Mouse (Mus musculus): ENCODE data around the gene Tmsb15b2. TPM values are rescaled to one million over a fixed set of nuclear protein-coding genes. Genes with fewer than 3 reads are reported as not detected.
"Not testable (repeated sequence)": the region's sequence is repeated elsewhere in the genome, so short reads cannot be mapped to it uniquely, and the experiment has no call there.

The Tmsb15b2 gene
- 32.3 and 59.5 TPM in 2 replicates for total RNA-seq (2014; rRNA removed)
- polyA plus RNA-seq (2015; fragmentation: Nextera tagmentation; extraction: Ambion mirVana): 69.2 and 73.2 TPM in 2 replicates

GRCm38 (mm10) chrX:136975397-136975796 is at the start of gene Tmsb15b2:
Gene Tmsb15b2 (minus strand): TSS chrX:136975497.
- not testable (repeated sequence) for H3K9me3 ChIP-seq (ENCODE audit: low read length); H3K9ac ChIP-seq (replicated peaks; ENCODE audit: low read length, poor library complexity, severe bottlenecking); H3K36me3 ChIP-seq (ENCODE audit: insufficient read depth, low read length); DNase-seq (ENCODE audit: low spot score); H3K27me3 ChIP-seq (ENCODE audit: insufficient read depth, low read length); H3K27ac ChIP-seq (ENCODE audit: low read depth, low read length); H3K4me1 ChIP-seq (ENCODE audit: insufficient read depth, low read length); ATAC-seq (ENCODE audit: low FRiP score)
- WGBS: 87% methylated on average over 6 of the region's 6 CpGs
- Histone ChIP-seq H3K4me2 (ENCODE audit: low read depth, low read length, poor library complexity, severe bottlenecking) (peak within 1 kb of the TSS; percentile 50), H3K4me3 (ENCODE audit: low read depth, low read length) (peak within 1 kb of the TSS; percentile 41)

DNA sequence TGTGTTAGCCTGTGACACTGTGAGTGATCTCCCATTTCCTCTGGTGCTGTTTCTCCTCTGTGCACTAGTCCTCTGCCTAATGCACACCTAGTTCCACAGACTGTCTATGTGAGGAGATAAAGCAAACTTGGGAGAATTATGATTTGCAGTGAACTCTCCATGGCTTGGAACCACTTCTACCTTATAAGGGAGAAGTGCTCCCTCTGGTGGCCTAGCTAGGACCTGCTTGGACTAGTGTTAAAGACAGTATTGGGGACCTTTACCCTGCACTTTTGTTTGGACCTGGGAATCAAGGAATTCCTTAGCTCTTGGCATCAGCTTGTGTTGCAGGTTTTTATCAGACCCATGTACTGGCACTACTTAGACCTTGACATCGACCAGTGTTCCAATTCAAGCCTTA is 44.0 kb upstream of the Tmsb15b2 start:
- Histone ChIP-seq H3K4me2 (ENCODE audit: low read depth, low read length, poor library complexity, severe bottlenecking) (no peak overlapping the region), H3K9me3 (ENCODE audit: low read length) (no peaks in the 10 kb centered on the region), H3K4me3 (ENCODE audit: low read depth, low read length) (no peak overlapping the region), H3K36me3 (ENCODE audit: insufficient read depth, low read length) (no peaks in the 10 kb centered on the region), H3K4me1 (ENCODE audit: insufficient read depth, low read length) (no peaks in the 10 kb centered on the region), H3K9ac (replicated peaks; ENCODE audit: low read length, poor library complexity, severe bottlenecking) (no peak overlapping the region), H3K27me3 (ENCODE audit: insufficient read depth, low read length) (no peaks in the 10 kb centered on the region), H3K27ac (ENCODE audit: low read depth, low read length) (no peak overlapping the region)
- peak; percentile 80 for DNase-seq (ENCODE audit: low spot score)
- TF ChIP-seq CTCF (IDR thresholded peaks at IDR 0.05): peak; percentile 83
- 14% methylated on average over 1 of the region's 1 CpGs for WGBS
- ATAC-seq (ENCODE audit: low FRiP score): 0 out of 2 replicates have a peak, but pooled peaks have one; percentile 34

GRCm38 (mm10) chrX:137017668-137018067 is 42.4 kb upstream of the Tmsb15b2 start:
- Histone ChIP-seq H3K4me1 (ENCODE audit: insufficient read depth, low read length) (no peaks in the 10 kb centered on the region), H3K27me3 (ENCODE audit: insufficient read depth, low read length) (no peaks in the 10 kb centered on the region), H3K9me3 (ENCODE audit: low read length) (no peaks in the 10 kb centered on the region), H3K36me3 (ENCODE audit: insufficient read depth, low read length) (no peaks in the 10 kb centered on the region), H3K4me2 (ENCODE audit: low read depth, low read length, poor library complexity, severe bottlenecking) (no peak overlapping the region), H3K27ac (ENCODE audit: low read depth, low read length) (no peak overlapping the region), H3K9ac (replicated peaks; ENCODE audit: low read length, poor library complexity, severe bottlenecking) (no peak overlapping the region), H3K4me3 (ENCODE audit: low read depth, low read length) (no peak overlapping the region)
- 78% methylated on average over 1 of the region's 1 CpGs for WGBS
- no peak for TF ChIP-seq CTCF (IDR thresholded peaks at IDR 0.05)
- ATAC-seq (ENCODE audit: low FRiP score) (no peak), DNase-seq (ENCODE audit: low spot score) (no peak)

- Histone ChIP-seq H3K27me3 (ENCODE audit: insufficient read depth, low read length) (no peaks in the 10 kb centered on the region), H3K4me2 (ENCODE audit: low read depth, low read length, poor library complexity, severe bottlenecking) (no peak overlapping the region), H3K9ac (replicated peaks; ENCODE audit: low read length, poor library complexity, severe bottlenecking) (no peak overlapping the region), H3K27ac (ENCODE audit: low read depth, low read length) (no peak overlapping the region), H3K4me3 (ENCODE audit: low read depth, low read length) (no peak overlapping the region), H3K9me3 (ENCODE audit: low read length) (no peaks in the 10 kb centered on the region), H3K4me1 (ENCODE audit: insufficient read depth, low read length) (no peaks in the 10 kb centered on the region), H3K36me3 (ENCODE audit: insufficient read depth, low read length) (no peaks in the 10 kb centered on the region)
- WGBS: 44% methylated on average over 6 of the region's 6 CpGs
- peak; percentile 78 for TF ChIP-seq CTCF (IDR thresholded peaks at IDR 0.05)
- ATAC-seq (ENCODE audit: low FRiP score) (peak; percentile 63; the same call in 1 of the 2 replicates), DNase-seq (ENCODE audit: low spot score) (peak; percentile 83)
Measured at GRCm38 (mm10) chrX:137015099-137015709, 39.9 kb upstream of the Tmsb15b2 start.

GRCm38 (mm10) chrX:136996256-136996655 is 21.0 kb upstream of the Tmsb15b2 start:
- no peak overlapping the region for H3K4me2 ChIP-seq (ENCODE audit: low read depth, low read length, poor library complexity, severe bottlenecking)
- no peak for DNase-seq (ENCODE audit: low spot score)
- ATAC-seq (ENCODE audit: low FRiP score): no peak
- no peak overlapping the region for H3K4me3 ChIP-seq (ENCODE audit: low read depth, low read length)
- no peak overlapping the region for H3K9ac ChIP-seq (replicated peaks; ENCODE audit: low read length, poor library complexity, severe bottlenecking)
- WGBS: 83% methylated on average over 2 of the region's 2 CpGs
- H3K9me3 ChIP-seq (ENCODE audit: low read length): no peaks in the 10 kb centered on the region
- no peak overlapping the region for H3K27ac ChIP-seq (ENCODE audit: low read depth, low read length)
- no peaks in the 10 kb centered on the region for H3K4me1 ChIP-seq (ENCODE audit: insufficient read depth, low read length)
- H3K36me3 ChIP-seq (ENCODE audit: insufficient read depth, low read length): no peaks in the 10 kb centered on the region
- no peak for TF ChIP-seq CTCF (IDR thresholded peaks at IDR 0.05)
- no peaks in the 10 kb centered on the region for H3K27me3 ChIP-seq (ENCODE audit: insufficient read depth, low read length)

GRCm38 (mm10) chrX:136993641-136994040 is 18.3 kb upstream of the Tmsb15b2 start:
- Histone ChIP-seq H3K4me3 (ENCODE audit: low read depth, low read length) (peak overlapping the region; percentile 44), H3K9me3 (ENCODE audit: low read length) (no peaks in the 10 kb centered on the region), H3K27me3 (ENCODE audit: insufficient read depth, low read length) (no peaks in the 10 kb centered on the region), H3K27ac (ENCODE audit: low read depth, low read length) (peak overlapping the region; percentile 91), H3K4me1 (ENCODE audit: insufficient read depth, low read length) (no peaks in the 10 kb centered on the region), H3K4me2 (ENCODE audit: low read depth, low read length, poor library complexity, severe bottlenecking) (peak overlapping the region; percentile 51), H3K36me3 (ENCODE audit: insufficient read depth, low read length) (no peaks in the 10 kb centered on the region), H3K9ac (replicated peaks; ENCODE audit: low read length, poor library complexity, severe bottlenecking) (peak overlapping the region; percentile 74)
- DNase-seq (ENCODE audit: low spot score) (peak; percentile 50), ATAC-seq (ENCODE audit: low FRiP score) (peak; percentile 21; the same call in 1 of the 2 replicates)
- WGBS: 32% methylated on average over 14 of the region's 14 CpGs
- no peak for TF ChIP-seq CTCF (IDR thresholded peaks at IDR 0.05)

All from midbrain, postnatal 0 days (tissue).